Mouse (Mus musculus) stomach, postnatal 0 days (tissue): Measurements from ENCODE around the gene Wdsub1. TPM values are rescaled to one million over a fixed set of nuclear protein-coding genes. Genes with fewer than 3 reads are reported as not detected.

ENCODE experiments used
- ATAC-seq: fragments of 200-750 bp; cut with Nextera tagmentation; 2 replicates; pipeline ENCODE4 v1.8.0; 2017; ENCODE audit not compliant: low FRiP score, low TSS enrichment
- DNase-seq: peaks from one replicate; pipeline ENCODE4 v3.0.0-alpha.2; 2016; ENCODE audit warnings: low spot score
- H3K27ac ChIP-seq: fragments of 300-500 bp; sonication (generic); replicated peaks from 2 replicates; pipeline ENCODE4 v1.5.1; 2014; ENCODE audit warnings: mild to moderate bottlenecking, control low read depth
- H3K27me3 ChIP-seq: fragments of 300-500 bp; sonication (generic); 2 replicates; pipeline ENCODE4 v1.6.1; 2014; ENCODE audit warnings: low read length; ENCODE audit not compliant: control insufficient read depth, insufficient read depth
- H3K36me3 ChIP-seq: fragments of 300-500 bp; sonication (generic); 2 replicates; pipeline ENCODE4 v1.6.1; 2014; ENCODE audit warnings: low read length, mixed read lengths; ENCODE audit not compliant: control insufficient read depth, insufficient read depth
- H3K4me1 ChIP-seq: fragments of 300-500 bp; sonication (generic); replicated peaks from 2 replicates; pipeline ENCODE4 v1.6.1; 2014; ENCODE audit warnings: antibody characterized with exemption; ENCODE audit not compliant: control insufficient read depth, insufficient read depth
- H3K4me2 ChIP-seq: fragments of 300-500 bp; sonication (generic); replicated peaks from 2 replicates; pipeline ENCODE4 v1.6.1; 2014; ENCODE audit warnings: low read depth, mild to moderate bottlenecking, control low read depth, moderate library complexity
- H3K4me3 ChIP-seq: fragments of 300-500 bp; sonication (generic); 2 replicates; pipeline ENCODE4 v1.5.1; 2014; ENCODE audit warnings: low read depth, low read length, control low read depth
- H3K9ac ChIP-seq: fragments of 300-500 bp; sonication (generic); 2 replicates; pipeline ENCODE4 v1.6.1; 2014; ENCODE audit warnings: mild to moderate bottlenecking, low read length, control low read depth, mixed read lengths
- H3K9me3 ChIP-seq: fragments of 300-500 bp; sonication (generic); 2 replicates; pipeline ENCODE4 v1.6.1; 2016; ENCODE audit warnings: low read length; ENCODE audit not compliant: control insufficient read depth
- CTCF ChIP-seq: IDR thresholded peaks from 2 replicates; pipeline ENCODE4 v1.5.1; 2016; ENCODE audit warnings: antibody characterized with exemption, low read depth, mild to moderate bottlenecking, moderate library complexity
- EP300 ChIP-seq: optimal IDR thresholded peaks from 2 replicates; pipeline ENCODE3; 2016; ENCODE audit warnings: antibody characterized with exemption
- WGBS: fragments of 180-500 bp; shearing (Covaris S2); extraction: QIAGEN DNeasy Blood & Tissue Kit; methylation state at CpG from one replicate; pipeline ENCODE4 v1.1.7; 2014; 5-methylcytosine and 5-hydroxymethylcytosine counted together
- polyA plus RNA-seq: library from polyadenylated mRNA; unstranded; fragments of >200 nt; fragmentation: Nextera tagmentation; extraction: Ambion mirVana; gene quantifications from 2 replicates; pipeline ENCODE4 v1.2.1, GENCODE M21; 2015

The Wdsub1 gene
- polyA plus RNA-seq, 1 experiment from 2014 or later, result 37.2 TPM

DNA sequence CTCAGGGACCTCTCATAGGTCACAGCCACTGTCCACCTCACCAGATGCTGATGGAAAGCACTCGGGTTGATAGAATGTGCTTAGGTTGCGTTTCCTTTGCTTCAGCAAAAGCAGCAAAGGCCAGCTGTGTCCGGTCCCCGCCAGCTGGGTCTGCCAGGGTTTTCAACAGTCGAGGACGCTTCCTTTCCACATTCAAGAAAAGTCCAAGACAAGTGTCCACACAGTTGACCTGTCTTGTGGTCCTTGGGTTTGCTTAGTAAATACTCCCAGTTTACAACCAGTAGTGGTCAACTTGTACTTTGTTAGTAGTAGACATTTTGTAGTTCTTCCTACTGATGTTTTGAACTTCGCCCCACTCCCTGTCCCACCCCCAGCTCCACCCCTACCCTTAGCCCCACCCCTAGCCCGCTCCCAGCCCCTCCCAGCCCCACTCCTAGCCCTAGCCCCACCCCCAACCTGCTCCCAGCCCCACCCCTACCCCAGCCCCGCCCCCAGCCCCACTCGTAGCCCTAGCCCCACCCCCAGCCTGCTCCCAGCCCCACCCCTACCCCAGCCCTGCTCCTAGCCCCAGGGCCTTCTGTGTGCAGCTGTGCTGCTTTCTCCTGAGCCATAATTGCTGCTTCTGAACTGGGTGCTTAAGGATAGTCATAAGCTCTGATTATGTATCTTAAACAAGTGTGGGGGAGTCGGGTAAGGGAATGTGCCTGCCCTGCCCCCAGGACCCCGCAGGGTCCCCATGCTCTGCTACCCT is 41.0 kb downstream of the Wdsub1 start:
- Histone ChIP-seq H3K4me2 (0 out of 2 replicates have a peak overlapping the region, but pooled peaks have one; percentile 15), H3K27ac (peak overlapping the region; percentile 89), H3K9me3 (no peaks in the 10 kb centered on the region), H3K4me1 (no peaks in the 10 kb centered on the region), H3K4me3 (no peak overlapping the region), H3K27me3 (no peaks in the 10 kb centered on the region), H3K36me3 (peaks cover 29% of the 10 kb centered on the region), H3K9ac (0 out of 2 replicates have a peak overlapping the region, but pooled peaks have one; percentile 23)
- no peak for TF ChIP-seq CTCF
- ATAC-seq, result peak; percentile 86
- DNase-seq, result peak; percentile 87
- WGBS, result 48% methylated on average over 12 of the region's 12 CpGs

DNA sequence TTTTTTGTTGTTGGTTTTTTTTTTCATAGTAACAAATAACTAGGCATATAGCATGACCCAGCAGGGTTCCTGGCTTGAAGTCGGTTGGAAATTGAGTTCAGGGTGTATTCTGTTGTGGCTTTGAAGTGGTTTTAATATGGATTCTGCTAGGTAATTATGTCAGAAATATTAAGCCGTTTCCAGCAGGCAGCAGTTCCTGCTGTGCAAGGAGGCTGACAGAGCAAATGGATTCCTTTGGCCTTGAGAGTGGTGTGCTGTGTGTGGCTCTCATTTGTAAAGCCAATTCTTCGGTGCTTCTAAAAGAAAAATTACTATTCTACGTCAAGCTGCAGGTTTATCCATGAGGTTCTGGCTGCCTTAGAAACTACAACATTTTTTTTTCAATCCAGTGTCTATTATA is 42.2 kb downstream of the Wdsub1 start:
- Histone ChIP-seq H3K9ac (no peak overlapping the region), H3K4me2 (no peak overlapping the region), H3K4me1 (no peaks in the 10 kb centered on the region), H3K4me3 (no peak overlapping the region), H3K27ac (no peak overlapping the region), H3K27me3 (no peaks in the 10 kb centered on the region), H3K36me3 (peaks cover 34% of the 10 kb centered on the region), H3K9me3 (no peaks in the 10 kb centered on the region)
- TF ChIP-seq CTCF (no peak), EP300 (no peak)
- 59% methylated on average over 4 of the region's 4 CpGs for WGBS
- ATAC-seq (no peak), DNase-seq (no peak)

DNA sequence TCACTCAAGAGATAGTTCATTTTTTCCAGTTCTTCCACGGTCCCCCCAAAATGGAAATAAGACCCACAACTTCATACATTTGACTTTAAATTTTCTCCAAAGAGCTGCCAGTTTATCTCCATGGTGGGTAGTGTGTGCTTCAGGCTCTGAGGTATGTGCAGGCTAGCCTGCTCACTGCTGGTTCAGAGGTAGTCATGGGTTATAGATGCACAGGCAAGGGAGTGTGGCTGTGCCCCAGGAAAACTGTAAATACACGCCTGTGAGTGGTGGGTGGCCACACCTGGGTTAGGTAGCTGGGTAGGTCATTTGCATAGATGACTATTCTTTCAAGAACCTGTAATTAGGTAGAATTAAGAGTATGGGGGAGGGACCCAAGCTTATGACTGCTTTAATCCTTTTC is 42.6 kb downstream of the Wdsub1 start:
- Histone ChIP-seq H3K4me3 (no peak overlapping the region), H3K4me1 (no peaks in the 10 kb centered on the region), H3K36me3 (peaks cover 38% of the 10 kb centered on the region), H3K27ac (no peak overlapping the region), H3K9ac (no peak overlapping the region), H3K27me3 (no peaks in the 10 kb centered on the region), H3K9me3 (no peaks in the 10 kb centered on the region), H3K4me2 (no peak overlapping the region)
- no peak for TF ChIP-seq CTCF
- TF ChIP-seq EP300, result no peak
- ATAC-seq, result no peak
- 73% methylated on average over 2 of the region's 2 CpGs for WGBS
- no peak for DNase-seq

DNA sequence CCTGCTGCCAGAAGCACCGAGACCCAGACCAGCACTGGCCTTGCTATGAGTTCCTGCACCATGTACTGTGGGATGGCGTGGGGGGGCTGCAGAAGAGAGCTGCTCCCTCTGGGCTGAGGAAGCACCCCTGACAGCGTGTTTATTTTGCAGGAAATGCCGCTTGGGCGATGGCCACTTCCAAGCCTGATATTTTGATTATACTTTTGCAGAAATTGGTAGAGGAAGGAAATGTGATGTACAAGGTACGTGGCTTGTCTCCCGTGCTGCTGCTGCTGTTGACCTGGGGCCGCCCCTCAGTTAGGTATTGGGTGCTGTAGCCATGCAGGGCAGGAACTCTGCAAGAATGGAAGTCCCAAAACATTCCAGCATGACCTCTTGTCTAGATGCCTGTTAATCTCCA is 43.6 kb downstream of the Wdsub1 start:
- peaks cover 39% of the 10 kb centered on the region for H3K36me3 ChIP-seq

DNA sequence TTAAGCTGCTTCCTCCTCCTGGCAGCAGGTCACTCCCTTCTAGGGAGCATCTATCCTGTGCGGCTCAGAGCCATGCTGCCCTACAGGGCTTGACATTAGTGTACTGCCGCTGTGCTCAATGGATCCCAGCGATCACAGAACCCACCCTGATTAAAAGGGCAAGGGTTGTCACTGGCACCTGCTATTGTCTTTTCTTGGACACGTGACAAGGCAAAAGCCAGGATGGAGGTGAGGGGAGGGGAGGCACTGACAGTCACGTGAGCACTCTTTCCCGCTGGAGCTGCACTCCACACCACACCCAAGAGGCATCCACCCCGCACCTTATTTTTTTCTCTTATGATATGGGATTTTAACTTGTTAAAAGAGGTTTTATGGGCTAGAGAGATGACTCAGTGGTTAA is 50.6 kb downstream of the Wdsub1 start:
- 77% methylated on average over 7 of the region's 7 CpGs for WGBS
- H3K4me3 ChIP-seq, result no peak overlapping the region

More for the DNA sequence above, 43.6 kb downstream of the Wdsub1 start:
- DNase-seq (no peak), ATAC-seq (no peak)
- H3K4me3 ChIP-seq, result no peak overlapping the region
- no peak overlapping the region for H3K9ac ChIP-seq
- no peaks in the 10 kb centered on the region for H3K4me1 ChIP-seq
- WGBS, result 76% methylated on average over 8 of the region's 8 CpGs
- H3K27ac ChIP-seq, result no peak overlapping the region
- no peak overlapping the region for H3K4me2 ChIP-seq
- H3K9me3 ChIP-seq, result no peaks in the 10 kb centered on the region
- TF ChIP-seq CTCF, result no peak
- no peak for TF ChIP-seq EP300
- H3K27me3 ChIP-seq, result no peaks in the 10 kb centered on the region

DNA sequence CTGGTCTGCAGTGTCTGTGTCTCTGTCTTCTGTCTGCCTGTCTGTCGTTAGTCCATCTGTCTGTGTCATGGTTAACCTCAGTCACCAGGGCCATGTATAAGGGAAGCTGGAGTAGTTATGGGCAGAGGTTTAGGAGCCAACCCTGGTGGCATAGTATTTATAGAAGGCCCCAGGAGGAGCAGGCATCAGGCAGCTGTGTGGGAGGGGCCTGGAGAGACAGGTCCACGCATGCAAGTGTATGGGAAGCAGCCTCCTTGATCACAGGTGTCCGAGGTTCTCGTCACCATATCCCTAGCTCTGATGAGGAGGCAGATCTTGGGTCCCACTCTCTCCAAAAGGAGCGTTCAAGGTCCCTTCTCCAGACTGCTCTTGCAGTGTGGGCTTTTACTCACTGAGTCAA is 51.5 kb downstream of the Wdsub1 start:
- Histone ChIP-seq H3K27me3 (no peaks in the 10 kb centered on the region), H3K4me1 (peaks cover 5% of the 10 kb centered on the region; the same call in 1 of the 2 replicates), H3K9me3 (no peaks in the 10 kb centered on the region), H3K4me3 (no peak overlapping the region), H3K27ac (no peak overlapping the region), H3K36me3 (peaks cover 24% of the 10 kb centered on the region; the same call in 1 of the 2 replicates), H3K9ac (no peak overlapping the region), H3K4me2 (no peak overlapping the region)
- DNase-seq (no peak), ATAC-seq (no peak)
- no peak for TF ChIP-seq CTCF
- TF ChIP-seq EP300, result no peak
- 79% methylated on average over 5 of the region's 5 CpGs for WGBS

More for the DNA sequence above, 50.6 kb downstream of the Wdsub1 start:
- H3K4me2 ChIP-seq, result no peak overlapping the region
- TF ChIP-seq CTCF, result no peak
- TF ChIP-seq EP300, result no peak
- peaks cover 5% of the 10 kb centered on the region; the same call in 1 of the 2 replicates for H3K4me1 ChIP-seq
- H3K36me3 ChIP-seq, result peaks cover 29% of the 10 kb centered on the region; the same call in 1 of the 2 replicates
- DNase-seq (no peak), ATAC-seq (no peak)
- H3K27me3 ChIP-seq, result no peaks in the 10 kb centered on the region
- H3K9me3 ChIP-seq, result no peaks in the 10 kb centered on the region
- H3K9ac ChIP-seq, result no peak overlapping the region
- no peak overlapping the region for H3K27ac ChIP-seq
